ENCODE assay signal across 23 mouse cellular contexts in the genomic region with DNA sequence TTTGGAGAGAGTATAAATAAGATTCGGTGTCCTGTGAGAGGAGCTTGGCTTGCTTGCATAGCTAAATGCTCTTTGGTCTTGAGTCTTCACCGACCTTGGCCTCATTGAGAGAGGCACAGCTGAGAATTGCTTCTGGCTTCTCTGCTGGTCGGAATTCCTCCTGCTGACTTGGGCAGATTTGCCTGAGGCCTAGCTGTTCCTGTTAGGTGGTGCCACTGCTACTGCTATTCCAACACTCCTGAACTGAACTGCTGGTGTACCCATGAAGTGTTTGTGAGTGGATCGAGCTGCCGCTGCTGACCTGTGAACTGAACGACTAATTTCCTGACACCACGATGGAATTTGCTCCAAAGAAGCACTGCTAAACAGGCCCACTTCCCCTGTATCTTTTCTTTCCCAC.
"Had no signal": no experiment of that assay in that cellular context is flagged by ENCODE, and none has a peak within 500 bp of the region (broad histone marks: within the 10 kb centered on the region; RNA-seq: fewer than 3 reads in every experiment).

No protein-coding gene starts in this region.

- H3K9ac ChIP-seq: kidney, embryonic 15.5 days; limb, embryonic 13.5 days; liver, embryonic 12.5 days; liver, embryonic 15.5 days; midbrain, embryonic 12.5 days; midbrain, embryonic 15.5 days; neural tube, embryonic 12.5 days; neural tube, embryonic 15.5 days had no signal

- ATAC-seq: liver, embryonic 12.5 days; midbrain, embryonic 15.5 days had no signal

- H3K9me3 ChIP-seq: kidney, embryonic 15.5 days; limb, embryonic 13.5 days; liver, embryonic 12.5 days; liver, embryonic 15.5 days; midbrain, embryonic 12.5 days; midbrain, embryonic 15.5 days; neural tube, embryonic 12.5 days; neural tube, embryonic 15.5 days had no signal

- DNase-seq: kidney, adult 8-10 months; kidney, postnatal 10 days; kidney, postnatal 36 days; layer of hippocampus, postnatal 36 days; liver; lung, adult 18-20 months; lung, postnatal 14 days; right cerebral cortex, adult 18-20 months; right cerebral cortex, postnatal 14 days; right cerebral cortex, postnatal 4 days; thymus, adult 2 months; thymus, postnatal 14 days had no signal

- H3K4me3 ChIP-seq: kidney, embryonic 15.5 days; left cerebral cortex, adult 2 months; limb, embryonic 13.5 days; liver, embryonic 12.5 days; liver, embryonic 15.5 days; midbrain, embryonic 12.5 days; midbrain, embryonic 15.5 days; neural tube, embryonic 12.5 days; neural tube, embryonic 15.5 days had no signal

- H3K36me3 ChIP-seq: kidney, embryonic 15.5 days; limb, embryonic 13.5 days; liver, embryonic 12.5 days; liver, embryonic 15.5 days; midbrain, embryonic 12.5 days; midbrain, embryonic 15.5 days; neural tube, embryonic 12.5 days; neural tube, embryonic 15.5 days had no signal

- H3K4me2 ChIP-seq: kidney, embryonic 15.5 days; limb, embryonic 13.5 days; liver, embryonic 12.5 days; liver, embryonic 15.5 days; midbrain, embryonic 12.5 days; midbrain, embryonic 15.5 days; neural tube, embryonic 12.5 days; neural tube, embryonic 15.5 days had no signal

- H3K27ac ChIP-seq: kidney, embryonic 15.5 days; left cerebral cortex, adult 2 months; limb, embryonic 13.5 days; liver, embryonic 12.5 days; liver, embryonic 15.5 days; macrophage; midbrain, embryonic 12.5 days; midbrain, embryonic 15.5 days; neural tube, embryonic 12.5 days; neural tube, embryonic 15.5 days; stomach, postnatal 0 days had no signal

- H3K27me3 ChIP-seq: kidney, embryonic 15.5 days; limb, embryonic 13.5 days; liver, embryonic 12.5 days; liver, embryonic 15.5 days; midbrain, embryonic 12.5 days; midbrain, embryonic 15.5 days; neural tube, embryonic 12.5 days; neural tube, embryonic 15.5 days had no signal

- H3K4me1 ChIP-seq: kidney, embryonic 15.5 days; limb, embryonic 13.5 days; liver, embryonic 12.5 days; liver, embryonic 15.5 days; midbrain, embryonic 12.5 days; midbrain, embryonic 15.5 days; neural tube, embryonic 12.5 days; neural tube, embryonic 15.5 days had no signal
